7 mouse cellular contexts compared by ENCODE assay signal in genomic region chr5:149321909-149322841, GRCm38 (mm10). TPM values are rescaled to one million over a fixed set of nuclear protein-coding genes. Genes with fewer than 3 reads are reported as not detected.
DNase-seq lines count a peak whose midpoint lies in the region; ATAC-seq lines count a peak whose summit lies in the region.

No protein-coding gene starts in this region.

- DNase-seq in brain, adult 2 months (ENCODE audit: low read depth, low spot score): peak; percentile 27
- peak; percentile 45 for DNase-seq in embryonic facial prominence, embryonic 14.5 days (ENCODE audit: low spot score)
- peak; percentile 70 for DNase-seq in kidney, adult 9 months
- DNase-seq in midbrain, embryonic 14.5 days: peak; percentile 27
- DNase-seq in c-Kit-positive CD71-positive TER-119-positive erythroid progenitor cells, embryonic 14.5 days (ENCODE audit: low spot score): no peak
- no peak for DNase-seq in left cerebral cortex, adult 18-20 months (ENCODE audit: low spot score in 2 of 2)
- DNase-seq in gastrocnemius, postnatal 14 days: no peak

- H3K36me3 ChIP-seq in embryonic facial prominence, embryonic 14.5 days (ENCODE audit: control insufficient read depth, insufficient read depth, low read length): no peaks in the 10 kb centered on the region
- H3K36me3 ChIP-seq in midbrain, embryonic 14.5 days (ENCODE audit: control insufficient read depth, insufficient read depth, low read length): no peaks in the 10 kb centered on the region

- H3K27ac ChIP-seq in embryonic facial prominence, embryonic 14.5 days (replicated peaks; ENCODE audit: low read depth, low read length): peak overlapping the region; percentile 84
- peak overlapping the region; percentile 64 for H3K27ac ChIP-seq in midbrain, embryonic 14.5 days (replicated peaks; ENCODE audit: low read depth, low read length)

- H3K4me1 ChIP-seq in embryonic facial prominence, embryonic 14.5 days (ENCODE audit: control insufficient read depth, insufficient read depth, low read length): peaks cover 37% of the 10 kb centered on the region
- H3K4me1 ChIP-seq in midbrain, embryonic 14.5 days (ENCODE audit: control insufficient read depth, insufficient read depth, low read length): peaks cover 30% of the 10 kb centered on the region

- peak overlapping the region; percentile 8 for H3K4me2 ChIP-seq in embryonic facial prominence, embryonic 14.5 days (ENCODE audit: low read depth, low read length)
- no peak overlapping the region for H3K4me2 ChIP-seq in midbrain, embryonic 14.5 days (ENCODE audit: low read length)

- ATAC-seq in embryonic facial prominence, embryonic 14.5 days (ENCODE audit: low read depth): no peak
- ATAC-seq in midbrain, embryonic 14.5 days (ENCODE audit: low FRiP score, low TSS enrichment): no peak

- H3K4me3 ChIP-seq in embryonic facial prominence, embryonic 14.5 days (ENCODE audit: low read depth, low read length): no peak overlapping the region
- H3K4me3 ChIP-seq in midbrain, embryonic 14.5 days (replicated peaks; ENCODE audit: low read depth, low read length): no peak overlapping the region

- no peak overlapping the region for H3K9ac ChIP-seq in embryonic facial prominence, embryonic 14.5 days (ENCODE audit: low read depth, low read length)
- no peak overlapping the region for H3K9ac ChIP-seq in midbrain, embryonic 14.5 days (replicated peaks; ENCODE audit: low read length)

- no peaks in the 10 kb centered on the region for H3K9me3 ChIP-seq in embryonic facial prominence, embryonic 14.5 days (ENCODE audit: control insufficient read depth, low read length)
- no peaks in the 10 kb centered on the region for H3K9me3 ChIP-seq in midbrain, embryonic 14.5 days (ENCODE audit: control insufficient read depth, low read length)

- intact Hi-C loops in gastrocnemius, postnatal 14 days (cut with DNase I; ENCODE audit: low total_unique reads): no loop called here

- 23% methylated on average over 15 of the region's 15 CpGs for WGBS in embryonic facial prominence, embryonic 14.5 days
- WGBS in midbrain, embryonic 14.5 days: 64% methylated on average over 15 of the region's 15 CpGs

- no peaks in the 10 kb centered on the region for H3K27me3 ChIP-seq in embryonic facial prominence, embryonic 14.5 days (replicated peaks; ENCODE audit: control insufficient read depth, insufficient read depth, low read length)
- H3K27me3 ChIP-seq in midbrain, embryonic 14.5 days (ENCODE audit: control insufficient read depth, insufficient read depth, low read length): no peaks in the 10 kb centered on the region

RNA-seq across cellular contexts. Expression of gene Alox5ap, which starts 57.6 kb away (rescaled TPM):
- polyA plus RNA-seq in embryonic facial prominence, embryonic 14.5 days (2014; fragmentation: Nextera tagmentation; extraction: Ambion mirVana): 15.9 and 17.4 TPM in 2 replicates
- 10.9 and 12.2 TPM in 2 replicates for polyA plus RNA-seq in midbrain, embryonic 14.5 days (2014; fragmentation: Nextera tagmentation; extraction: Ambion mirVana)
- total RNA-seq in left cerebral cortex, adult 18-20 months (2021): 1 to 10 TPM; 9.4 to 10.0 TPM
- total RNA-seq in gastrocnemius, postnatal 14 days (2021): 1 to 10 TPM; 8.2 to 9.5 TPM

Comparison
In these comparisons a context has a peak if more than half of its experiments do, and no peak if none do; other contexts are left out.
1. DNase-seq: peak in brain, adult 2 months (single experiment), embryonic facial prominence, embryonic 14.5 days (single experiment), kidney, adult 9 months (single experiment) and midbrain, embryonic 14.5 days (single experiment); none in c-Kit-positive CD71-positive TER-119-positive erythroid progenitor cells, embryonic 14.5 days (single experiment), left cerebral cortex, adult 18-20 months (0 of 2) and gastrocnemius, postnatal 14 days (single experiment).